Comparison of ENCODE assay signal across 31 mouse cellular contexts in genomic region chr5:136662822-136663221, GRCm38 (mm10). TPM values are rescaled to one million over a fixed set of nuclear protein-coding genes. Genes with fewer than 3 reads are reported as not detected.
DNase-seq lines count a peak whose midpoint lies in the region; ATAC-seq lines count a peak whose summit lies in the region.
"Had no signal": no experiment of that assay in that cellular context is flagged by ENCODE, and none has a peak within 500 bp of the region (broad histone marks: within the 10 kb centered on the region; RNA-seq: fewer than 3 reads in every experiment).

No protein-coding gene starts in this region.

- no peak overlapping the region for H3K27ac ChIP-seq in embryonic facial prominence, embryonic 13.5 days
- no peak overlapping the region for H3K27ac ChIP-seq in embryonic facial prominence, embryonic 10.5 days (replicated peaks)
- no peak overlapping the region for H3K27ac ChIP-seq in limb, embryonic 13.5 days
- H3K27ac ChIP-seq in limb, embryonic 10.5 days: no peak overlapping the region
- H3K27ac ChIP-seq: embryonic facial prominence, embryonic 12.5 days; heart, adult 2 months; heart, embryonic 13.5 days; hindbrain, embryonic 12.5 days; layer of hippocampus, adult 2 months; liver, embryonic 14.5 days; lung, embryonic 15.5 days; stomach, postnatal 0 days had no signal

- H3K4me2 ChIP-seq in embryonic facial prominence, embryonic 13.5 days: no peak overlapping the region
- no peak overlapping the region for H3K4me2 ChIP-seq in limb, embryonic 13.5 days (replicated peaks)
- H3K4me2 ChIP-seq: embryonic facial prominence, embryonic 12.5 days; heart, embryonic 13.5 days; hindbrain, embryonic 12.5 days; lung, embryonic 15.5 days had no signal

- H3K9ac ChIP-seq in embryonic facial prominence, embryonic 13.5 days: no peak overlapping the region
- no peak overlapping the region for H3K9ac ChIP-seq in limb, embryonic 13.5 days
- H3K9ac ChIP-seq: embryonic facial prominence, embryonic 12.5 days; heart, embryonic 13.5 days; hindbrain, embryonic 12.5 days; liver, embryonic 14.5 days; lung, embryonic 15.5 days had no signal

- DNase-seq in embryonic facial prominence, embryonic 10.5 days (ENCODE audit: low spot score): no peak
- no peak for DNase-seq in limb, embryonic 10.5 days (ENCODE audit: low spot score)
- peak; percentile 73 for DNase-seq in adrenal gland, postnatal 10 days
- DNase-seq in embryo, embryonic 9.5 days (ENCODE audit: extremely low spot score): peak; percentile 14
- no peak for DNase-seq in gastrocnemius, adult 8-10 months (ENCODE audit: low spot score in 2 of 2)
- DNase-seq: cerebellum, adult 2 months; gastrocnemius, postnatal 14 days; heart, adult 2 months; heart, postnatal 14 days; kidney, postnatal 10 days; lung, postnatal 4 days; midbrain, embryonic 14.5 days had no signal

- H3K36me3 ChIP-seq in embryonic facial prominence, embryonic 13.5 days: no peaks in the 10 kb centered on the region
- H3K36me3 ChIP-seq in embryonic facial prominence, embryonic 10.5 days (replicated peaks): no peaks in the 10 kb centered on the region
- no peaks in the 10 kb centered on the region for H3K36me3 ChIP-seq in limb, embryonic 13.5 days
- H3K36me3 ChIP-seq in limb, embryonic 10.5 days: no peaks in the 10 kb centered on the region
- H3K36me3 ChIP-seq: embryonic facial prominence, embryonic 12.5 days; G1E; heart, embryonic 13.5 days; hindbrain, embryonic 12.5 days; lung, embryonic 15.5 days had no signal

- no peaks in the 10 kb centered on the region for H3K9me3 ChIP-seq in embryonic facial prominence, embryonic 13.5 days
- no peaks in the 10 kb centered on the region for H3K9me3 ChIP-seq in embryonic facial prominence, embryonic 10.5 days
- H3K9me3 ChIP-seq in limb, embryonic 13.5 days: no peaks in the 10 kb centered on the region; the same call in 1 of the 2 replicates
- H3K9me3 ChIP-seq in limb, embryonic 10.5 days (replicated peaks): no peaks in the 10 kb centered on the region
- H3K9me3 ChIP-seq: embryonic facial prominence, embryonic 12.5 days; G1E; heart, embryonic 13.5 days; hindbrain, embryonic 12.5 days; lung, embryonic 15.5 days had no signal

- no peaks in the 10 kb centered on the region for H3K4me1 ChIP-seq in embryonic facial prominence, embryonic 13.5 days
- peaks cover 4% of the 10 kb centered on the region; the same call in 1 of the 2 replicates for H3K4me1 ChIP-seq in embryonic facial prominence, embryonic 10.5 days
- H3K4me1 ChIP-seq in limb, embryonic 13.5 days: no peaks in the 10 kb centered on the region
- H3K4me1 ChIP-seq in limb, embryonic 10.5 days: 0 out of 2 replicates have a peak, but pooled peaks cover 3% of the 10 kb centered on the region
- H3K4me1 ChIP-seq: embryonic facial prominence, embryonic 12.5 days; heart, embryonic 13.5 days; hindbrain, embryonic 12.5 days; lung, embryonic 15.5 days had no signal

- ATAC-seq in embryonic facial prominence, embryonic 13.5 days (ENCODE audit: insufficient number of reproducible peaks, insufficient read depth, low FRiP score, low TSS enrichment, low read depth): 0 out of 2 replicates have a peak, but pooled peaks have one; percentile 38
- 0 out of 2 replicates have a peak, but pooled peaks have one; percentile 36 for ATAC-seq in limb, embryonic 13.5 days (ENCODE audit: low FRiP score, low read depth)
- ATAC-seq: forebrain, embryonic 14.5 days; intestine, postnatal 0 days; Patski had no signal

- H3K27me3 ChIP-seq in embryonic facial prominence, embryonic 13.5 days: peaks cover 40% of the 10 kb centered on the region
- peaks cover 18% of the 10 kb centered on the region; the same call in 1 of the 2 replicates for H3K27me3 ChIP-seq in embryonic facial prominence, embryonic 10.5 days (replicated peaks; ENCODE audit: low read depth, poor library complexity, severe bottlenecking)
- peaks cover 27% of the 10 kb centered on the region for H3K27me3 ChIP-seq in limb, embryonic 13.5 days
- H3K27me3 ChIP-seq in limb, embryonic 10.5 days (ENCODE audit: low read depth, poor library complexity, severe bottlenecking): 0 out of 2 replicates have a peak, but pooled peaks cover 12% of the 10 kb centered on the region
- H3K27me3 ChIP-seq: Patski had no signal

- H3K4me3 ChIP-seq in embryonic facial prominence, embryonic 13.5 days: no peak overlapping the region
- no peak overlapping the region for H3K4me3 ChIP-seq in embryonic facial prominence, embryonic 10.5 days
- H3K4me3 ChIP-seq in limb, embryonic 13.5 days: no peak overlapping the region
- no peak overlapping the region for H3K4me3 ChIP-seq in limb, embryonic 10.5 days
- H3K4me3 ChIP-seq: embryonic facial prominence, embryonic 12.5 days; heart, adult 2 months; heart, embryonic 13.5 days; hindbrain, embryonic 12.5 days; layer of hippocampus, adult 2 months; lung, embryonic 15.5 days had no signal

- WGBS in embryonic facial prominence, embryonic 13.5 days: 10% methylated on average over 1 of the region's 1 CpGs
- WGBS in embryonic facial prominence, embryonic 10.5 days: 27% methylated on average over 1 of the region's 1 CpGs
- 18% methylated on average over 1 of the region's 1 CpGs for WGBS in limb, embryonic 13.5 days
- WGBS in limb, embryonic 10.5 days: 22% methylated on average over 1 of the region's 1 CpGs

RNA-seq across cellular contexts. Expression of gene Myl10, which starts 30.1 kb away (rescaled TPM):
- polyA plus RNA-seq in embryonic facial prominence, embryonic 13.5 days (2015; fragmentation: Nextera tagmentation; extraction: Ambion mirVana): not detected in 2 replicates
- polyA plus RNA-seq in embryonic facial prominence, embryonic 10.5 days (2016; fragmentation: Nextera tagmentation; extraction: Ambion mirVana): not detected in 2 replicates
- not detected in 2 replicates for polyA plus RNA-seq in limb, embryonic 13.5 days (2015; fragmentation: Nextera tagmentation; extraction: Ambion mirVana)
- not detected in 2 replicates for polyA plus RNA-seq in limb, embryonic 10.5 days (2016; fragmentation: Nextera tagmentation; extraction: Ambion mirVana)
- not detected for total RNA-seq in adrenal gland, postnatal 10 days (2021)
- total RNA-seq in gastrocnemius, adult 8-10 months (2022): 1 to 10 TPM in 3 of 4 experiments, under 1 TPM in 1; 0.90 to 2.0 (median 1.4) TPM
- total RNA-seq: CH12.LX; G1E; heart, adult 2 months; heart, postnatal 14 days; layer of hippocampus, adult 2 months; layer of hippocampus, postnatal 25 days had no signal
- polyA plus RNA-seq: cerebellum, adult 2 months; embryonic facial prominence, embryonic 12.5 days; forebrain, embryonic 14.5 days; frontal cortex, adult 2 months; G1E; heart, adult 2 months; heart, embryonic 13.5 days; hindbrain, embryonic 12.5 days; intestine, postnatal 0 days; limb, embryonic 11.5 days; liver, embryonic 14.5 days; midbrain, embryonic 14.5 days; neural tube, embryonic 11.5 days; Patski; small intestine, adult 2 months; stomach, postnatal 0 days had no signal

Comparison
In these comparisons a context has a peak if more than half of its experiments do, and no peak if none do; other contexts are left out.
1. DNase-seq: peak in adrenal gland, postnatal 10 days (single experiment) and embryo, embryonic 9.5 days (single experiment); none in embryonic facial prominence, embryonic 10.5 days (single experiment), limb, embryonic 10.5 days (single experiment) and gastrocnemius, adult 8-10 months (0 of 2).